Mouse (Mus musculus) intestine, embryonic 14.5 days (tissue): ENCODE data around the gene Sema4a. TPM values are rescaled to one million over a fixed set of nuclear protein-coding genes. Genes with fewer than 3 reads are reported as not detected.

Experiments used
- ATAC-seq: fragments of 200-750 bp; cut with Nextera tagmentation; replicated peaks from 2 replicates; pipeline ENCODE4 v1.8.0; 2017; ENCODE audit warnings: low read depth, moderate number of reproducible peaks, moderate TSS enrichment, moderate library complexity; ENCODE audit not compliant: low FRiP score, low TSS enrichment
- DNase-seq: peaks from one replicate; pipeline ENCODE4 v3.0.0-alpha.2; 2018; ENCODE audit warnings: low spot score
- H3K27ac ChIP-seq: fragments of 300-500 bp; sonication (generic); 2 replicates; pipeline ENCODE4 v1.5.1; 2014; ENCODE audit warnings: low read depth, mild to moderate bottlenecking, control low read depth
- H3K27me3 ChIP-seq: fragments of 300-500 bp; sonication (generic); replicated peaks from 2 replicates; pipeline ENCODE4 v1.6.1; 2014; ENCODE audit warnings: low read length, control low read depth; ENCODE audit not compliant: control insufficient read depth, insufficient read depth
- H3K36me3 ChIP-seq: fragments of 300-500 bp; sonication (generic); 2 replicates; pipeline ENCODE4 v1.6.1; 2014; ENCODE audit warnings: low read length, control low read depth; ENCODE audit not compliant: control insufficient read depth, insufficient read depth
- H3K4me1 ChIP-seq: fragments of 300-500 bp; sonication (generic); replicated peaks from 2 replicates; pipeline ENCODE4 v1.6.1; 2014; ENCODE audit warnings: low read length, control low read depth, mixed read lengths; ENCODE audit not compliant: control insufficient read depth, insufficient read depth
- H3K4me2 ChIP-seq: fragments of 300-500 bp; sonication (generic); 2 replicates; pipeline ENCODE4 v1.6.1; 2014; ENCODE audit warnings: low read length
- H3K4me3 ChIP-seq: fragments of 300-500 bp; sonication (generic); 2 replicates; pipeline ENCODE4 v1.5.1; 2014; ENCODE audit warnings: low read depth, low read length, control low read depth, mixed read lengths
- H3K9ac ChIP-seq: fragments of 300-500 bp; sonication (generic); 2 replicates; pipeline ENCODE4 v1.6.1; 2014; ENCODE audit warnings: mild to moderate bottlenecking, low read length
- H3K9me3 ChIP-seq: fragments of 300-500 bp; sonication (generic); 2 replicates; pipeline ENCODE4 v1.6.1; 2016; ENCODE audit warnings: low read length, control low read depth; ENCODE audit not compliant: control insufficient read depth
- WGBS: fragments of 180-500 bp; shearing (Covaris S2); extraction: QIAGEN DNeasy Blood & Tissue Kit; methylation state at CpG from one replicate; pipeline ENCODE4 v1.1.7; 2014; 5-methylcytosine and 5-hydroxymethylcytosine counted together
- polyA plus RNA-seq: library from polyadenylated mRNA; unstranded; fragments of >200 nt; fragmentation: Nextera tagmentation; extraction: Ambion mirVana; gene quantifications from 2 replicates; pipeline ENCODE4 v1.2.1, GENCODE M21; 2014

Gene Sema4a
- polyA plus RNA-seq, 1 experiment from 2014 or later, result 13.3 TPM

GRCm38 (mm10) chr3:88422020-88422720 is 38.8 kb downstream of the Sema4a start:
- Histone ChIP-seq H3K4me3 (no peak overlapping the region), H3K36me3 (peaks cover 41% of the 10 kb centered on the region), H3K9ac (no peak overlapping the region), H3K4me2 (no peak overlapping the region), H3K27me3 (no peaks in the 10 kb centered on the region), H3K4me1 (peaks cover 12% of the 10 kb centered on the region), H3K27ac (no peak overlapping the region), H3K9me3 (no peaks in the 10 kb centered on the region)
- 42% methylated on average over 9 of the region's 9 CpGs for WGBS
- no peak for ATAC-seq
- DNase-seq, result no peak

- DNase-seq, result no peak
These were observed 40.2 kb downstream of the Sema4a start for GRCm38 (mm10) chr3:88420771-88421170.

GRCm38 (mm10) chr3:88418016-88418415 is 43.0 kb downstream of the Sema4a start:
- no peak overlapping the region for H3K4me2 ChIP-seq
- H3K9ac ChIP-seq, result no peak overlapping the region
- no peak overlapping the region for H3K4me3 ChIP-seq
- ATAC-seq (no peak), DNase-seq (no peak)
- H3K27me3 ChIP-seq, result no peaks in the 10 kb centered on the region
- H3K4me1 ChIP-seq, result no peaks in the 10 kb centered on the region
- 69% methylated on average over 6 of the region's 6 CpGs for WGBS
- no peaks in the 10 kb centered on the region for H3K9me3 ChIP-seq
- no peak overlapping the region for H3K27ac ChIP-seq
- peaks cover 75% of the 10 kb centered on the region for H3K36me3 ChIP-seq

More at GRCm38 (mm10) chr3:88420771-88421170, 40.2 kb downstream of the Sema4a start:
- no peak for ATAC-seq
- Histone ChIP-seq H3K4me2 (no peak overlapping the region), H3K9ac (no peak overlapping the region), H3K27me3 (no peaks in the 10 kb centered on the region), H3K36me3 (peaks cover 54% of the 10 kb centered on the region), H3K4me1 (peaks cover 12% of the 10 kb centered on the region), H3K9me3 (no peaks in the 10 kb centered on the region), H3K27ac (no peak overlapping the region), H3K4me3 (no peak overlapping the region)
- WGBS, result 89% methylated on average over 19 of the region's 19 CpGs

GRCm38 (mm10) chr3:88415668-88416067 is 45.3 kb downstream of the Sema4a start:
- Histone ChIP-seq H3K27me3 (no peaks in the 10 kb centered on the region), H3K4me1 (peaks cover 3% of the 10 kb centered on the region), H3K36me3 (peaks cover 87% of the 10 kb centered on the region), H3K4me3 (no peak overlapping the region), H3K4me2 (no peak overlapping the region), H3K27ac (no peak overlapping the region), H3K9me3 (no peaks in the 10 kb centered on the region), H3K9ac (no peak overlapping the region)
- no peak for DNase-seq
- ATAC-seq, result no peak
- WGBS, result 56% methylated on average over 4 of the region's 4 CpGs

- Histone ChIP-seq H3K4me2 (no peak overlapping the region), H3K9ac (no peak overlapping the region), H3K27ac (no peak overlapping the region), H3K4me1 (peaks cover 17% of the 10 kb centered on the region), H3K4me3 (no peak overlapping the region), H3K36me3 (peaks cover 57% of the 10 kb centered on the region), H3K27me3 (no peaks in the 10 kb centered on the region), H3K9me3 (no peaks in the 10 kb centered on the region)
- WGBS, result 86% methylated on average over 11 of the region's 11 CpGs
- ATAC-seq, result no peak
- DNase-seq, result no peak
These were observed 48.3 kb downstream of the Sema4a start for GRCm38 (mm10) chr3:88412636-88413035.

- DNase-seq, result no peak
- Histone ChIP-seq H3K36me3 (peaks cover 49% of the 10 kb centered on the region), H3K9ac (no peak overlapping the region), H3K27ac (no peak overlapping the region), H3K27me3 (no peaks in the 10 kb centered on the region), H3K4me3 (no peak overlapping the region), H3K9me3 (no peaks in the 10 kb centered on the region), H3K4me2 (no peak overlapping the region), H3K4me1 (peaks cover 22% of the 10 kb centered on the region)
- 91% methylated on average over 4 of the region's 4 CpGs for WGBS
- ATAC-seq, result no peak
These were observed 49.3 kb downstream of the Sema4a start for GRCm38 (mm10) chr3:88411681-88412080.

- Histone ChIP-seq H3K4me1 (peaks cover 22% of the 10 kb centered on the region), H3K9me3 (no peaks in the 10 kb centered on the region), H3K27ac (peak overlapping the region; percentile 94), H3K36me3 (peaks cover 39% of the 10 kb centered on the region), H3K9ac (peak overlapping the region; percentile 89), H3K27me3 (no peaks in the 10 kb centered on the region), H3K4me3 (peak overlapping the region; percentile 76), H3K4me2 (peak overlapping the region; percentile 66)
- WGBS, result 10% methylated on average over 7 of the region's 7 CpGs
- no peak for DNase-seq
- no peak for ATAC-seq
These were observed 50.3 kb downstream of the Sema4a start for GRCm38 (mm10) chr3:88410645-88411031.

- Histone ChIP-seq H3K4me2 (peak within 1 kb of the TSS; percentile 66), H3K4me3 (peak within 1 kb of the TSS; percentile 76), H3K9me3 (no peaks in the 10 kb centered on the region), H3K27ac (peak within 1 kb of the TSS; percentile 94), H3K9ac (peak within 1 kb of the TSS; percentile 89), H3K36me3 (peaks cover 33% of the 10 kb centered on the region), H3K27me3 (no peaks in the 10 kb centered on the region), H3K4me1 (peaks cover 22% of the 10 kb centered on the region)
- DNase-seq (peak; percentile 96), ATAC-seq (peak; percentile 95)
- WGBS, result under 1% methylated on average over 54 of the region's 54 CpGs
These were observed 51.0 kb downstream of the Sema4a start, which contains the start of gene Pmf1 for GRCm38 (mm10) chr3:88409741-88410644. Gene Pmf1, minus strand, starts transcription at chr3:88410331.
